Mouse (Mus musculus) cerebellum, adult 2 months (tissue): ENCODE measurements around the gene Ush1c.

ENCODE experiments used
- CTCF ChIP-seq: fragments of 200-500 bp; IDR thresholded peaks from 2 replicates; pipeline ENCODE4 v1.5.1; 2011; ENCODE audit warnings: low read depth, mild to moderate bottlenecking, control low read depth, low read length, moderate library complexity, borderline replicate concordance; ENCODE audit not compliant: insufficient read depth
- POLR2A ChIP-seq: fragments of 200-500 bp; IDR thresholded peaks from 2 replicates; pipeline ENCODE4 v1.6.1; 2011; ENCODE audit warnings: low read length, control low read depth, borderline replicate concordance; ENCODE audit not compliant: insufficient read depth

- TF ChIP-seq POLR2A (no peak), CTCF (no peak)
These were observed 9.3 kb upstream of the Ush1c start for GRCm38 (mm10) chr7:46247606-46248005.
